Mouse (Mus musculus) MEL (cell line): ENCODE data around the gene Mad2l1bp. TPM values are rescaled to one million over a fixed set of nuclear protein-coding genes. Genes with fewer than 3 reads are reported as not detected.

Experiments
- DNase-seq: peaks from one replicate; pipeline ENCODE4 v3.0.0; 2011; ENCODE audit warnings: low read depth, low spot score
- H3K27ac ChIP-seq: 2 replicates; pipeline ENCODE4 v1.5.1; 2012; ENCODE audit warnings: low read depth, mild to moderate bottlenecking, control low read depth, low read length, moderate library complexity; ENCODE audit not compliant: control insufficient read depth
- H3K27me3 ChIP-seq, 2 experiments: fragments of 150-350 bp in 1 of 2; sonication (generic) in 1 of 2; 2 replicates each; pipeline ENCODE4 v1.6.1; 2012; ENCODE audit warnings: low read length in 2 of 2, mild to moderate bottlenecking in 2 of 2, improper control_type of control experiment in 1 of 2, moderate library complexity in 1 of 2; ENCODE audit not compliant: insufficient read depth in 2 of 2, control insufficient read depth in 1 of 2
- H3K36me3 ChIP-seq, 2 experiments: 2 replicates each; pipeline ENCODE4 v1.6.1; 2012 to 2014; ENCODE audit warnings: low read length in 2 of 2, improper control_type of control experiment in 1 of 2, inconsistent platforms in 1 of 2, mild to moderate bottlenecking in 1 of 2; ENCODE audit not compliant: insufficient read depth in 2 of 2, control insufficient read depth in 1 of 2
- H3K4me1 ChIP-seq, 2 experiments: fragments of 150-350 bp in 1 of 2; sonication (generic) in 1 of 2; 2 replicates each; pipeline ENCODE4 v1.6.1; 2012; ENCODE audit warnings: low read length in 2 of 2, improper control_type of control experiment in 1 of 2, mild to moderate bottlenecking in 1 of 2; ENCODE audit not compliant: insufficient read depth in 2 of 2, control insufficient read depth in 1 of 2
- H3K4me3 ChIP-seq, 2 experiments: fragments of 150-350 bp in 1 of 2; sonication (generic) in 1 of 2; 2 replicates each; pipeline ENCODE4 v1.5.1; 2012; ENCODE audit warnings: low read depth in 2 of 2, low read length in 2 of 2, mild to moderate bottlenecking in 2 of 2, moderate library complexity in 2 of 2, control low read depth in 1 of 2, improper control_type of control experiment in 1 of 2; ENCODE audit not compliant: control insufficient read depth in 1 of 2, insufficient read depth in 1 of 2
- H3K79me2 ChIP-seq: 2 replicates; pipeline ENCODE4 v1.6.1; 2012; ENCODE audit warnings: mild to moderate bottlenecking, low read length, moderate library complexity; ENCODE audit not compliant: control insufficient read depth, poor library complexity, insufficient read depth
- H3K9ac ChIP-seq: 2 replicates; pipeline ENCODE4 v1.6.1; 2012; ENCODE audit warnings: low read depth, mild to moderate bottlenecking, control low read depth, low read length, moderate library complexity; ENCODE audit not compliant: control insufficient read depth, poor library complexity, severe bottlenecking
- H3K9me3 ChIP-seq: fragments of 150-350 bp; sonication (generic); replicated peaks from 2 replicates; pipeline ENCODE4 v1.6.1; 2012; ENCODE audit warnings: mild to moderate bottlenecking, low read length, improper control_type of control experiment, moderate library complexity; ENCODE audit not compliant: insufficient read depth
- CHD1 ChIP-seq: IDR thresholded peaks from 2 replicates; pipeline ENCODE4 v1.6.1; 2012; ENCODE audit warnings: low read depth, mild to moderate bottlenecking, inconsistent platforms, low read length, improper control_type of control experiment
- CTCF ChIP-seq, 3 experiments: IDR thresholded peaks in 2 of 3; conservative IDR thresholded peaks in 1 of 3; 2 replicates each; pipeline ENCODE4 v1.5.1; 2011 to 2012; ENCODE audit warnings: low read length in 3 of 3, low read depth in 2 of 3, mild to moderate bottlenecking in 2 of 3, improper control_type of control experiment in 1 of 3, inconsistent platforms in 1 of 3, mixed read lengths in 1 of 3, moderate library complexity in 1 of 3; ENCODE audit not compliant: control insufficient read depth in 1 of 3, insufficient read depth in 1 of 3, poor library complexity in 1 of 3, severe bottlenecking in 1 of 3
- E2F4 ChIP-seq: IDR thresholded peaks from 2 replicates; pipeline ENCODE4 v1.6.1; 2011; ENCODE audit warnings: low read depth, low read length, improper control_type of control experiment, borderline replicate concordance
- HCFC1 ChIP-seq: IDR thresholded peaks from 2 replicates; pipeline ENCODE4 v1.6.1; 2012; ENCODE audit warnings: low read depth, mild to moderate bottlenecking, inconsistent platforms, low read length, improper control_type of control experiment, moderate library complexity
- MYB ChIP-seq: IDR thresholded peaks from 2 replicates; pipeline ENCODE4 v1.6.1; 2011; ENCODE audit warnings: mild to moderate bottlenecking, low read depth, low read length, improper control_type of control experiment
- MYC ChIP-seq: IDR thresholded peaks from 2 replicates; pipeline ENCODE4 v1.6.1; 2011; ENCODE audit warnings: low read depth, mild to moderate bottlenecking, low read length, improper control_type of control experiment, moderate library complexity
- POLR2A ChIP-seq, 2 experiments: IDR thresholded peaks; 2 replicates each; pipeline ENCODE4 v1.6.1; 2011 to 2012; ENCODE audit warnings: low read length in 2 of 2, mild to moderate bottlenecking in 2 of 2, control low read depth in 1 of 2, improper control_type of control experiment in 1 of 2, low read depth in 1 of 2, moderate library complexity in 1 of 2; ENCODE audit not compliant: control insufficient read depth in 1 of 2, insufficient read depth in 1 of 2, poor library complexity in 1 of 2
- POLR2AphosphoS2 ChIP-seq: IDR thresholded peaks from 2 replicates; pipeline ENCODE4 v1.6.1; 2011; ENCODE audit warnings: low read length, improper control_type of control experiment
- RAD21 ChIP-seq: IDR thresholded peaks from 2 replicates; pipeline ENCODE4 v1.6.1; 2011; ENCODE audit warnings: mild to moderate bottlenecking, low read depth, low read length, improper control_type of control experiment
- SMC3 ChIP-seq: IDR thresholded peaks from 2 replicates; pipeline ENCODE4 v1.6.1; 2011; ENCODE audit warnings: low read depth, low read length, improper control_type of control experiment
- TAL1 ChIP-seq: IDR thresholded peaks from 2 replicates; pipeline ENCODE4 v1.6.1; 2012; ENCODE audit warnings: mild to moderate bottlenecking, inconsistent platforms, low read length, moderate library complexity, mixed read lengths
- TBP ChIP-seq: IDR thresholded peaks from 2 replicates; pipeline ENCODE4 v1.8.0; 2011; ENCODE audit warnings: low read depth, low read length, improper control_type of control experiment
- TCF12 ChIP-seq: IDR thresholded peaks from 2 replicates; pipeline ENCODE4 v1.6.1; 2014; ENCODE audit warnings: low read depth, mild to moderate bottlenecking, inconsistent platforms, low read length, improper control_type of control experiment, moderate library complexity
- ZKSCAN1 ChIP-seq: IDR thresholded peaks from 2 replicates; pipeline ENCODE4 v1.6.1; 2012; ENCODE audit warnings: low read depth, mild to moderate bottlenecking, inconsistent platforms, low read length, improper control_type of control experiment, moderate library complexity
- polyA plus RNA-seq, 2 experiments: library from polyadenylated mRNA; stranded (reverse) in 1 of 2; unstranded in 1 of 2; fragments of >175 nt in 1 of 2; fragments of >200 nt in 1 of 2; gene quantifications; 2 replicates each; pipeline versions ENCODE4 v1.2.1 to v1.2.4; 2012; ENCODE audit warnings: low replicate concordance in 2 of 2, low read depth in 1 of 2; ENCODE audit not compliant: insufficient read length in 2 of 2, insufficient read depth in 1 of 2, missing spikeins in 1 of 2
- total RNA-seq: library from RNA; depleted of rRNA; stranded (reverse); fragments of 300-350 nt; gene quantifications from 2 replicates; pipeline ENCODE4 v1.2.3, GENCODE M21; 2012

Gene Mad2l1bp
- total and polyA plus RNA-seq, 3 experiments = 14.1 to 23.1 TPM; not detected in 1

- peaks cover 0 to 17% of the 10 kb centered on the region in 2 experiments for H3K36me3 ChIP-seq
Measured at GRCm38 (mm10) chr17:46167014-46167413, 13.7 kb upstream of the Mad2l1bp start.

GRCm38 (mm10) chr17:46166270-46166669, 12.9 kb upstream of the Mad2l1bp start:
- peaks cover 0 to 19% of the 10 kb centered on the region in 2 experiments for H3K36me3 ChIP-seq
- no peak overlapping the region for H3K9ac ChIP-seq

More at GRCm38 (mm10) chr17:46167014-46167413, 13.7 kb upstream of the Mad2l1bp start:
- H3K27me3 ChIP-seq = no peaks in the 10 kb centered on the region
- no peaks in the 10 kb centered on the region for H3K9me3 ChIP-seq
- H3K4me1 ChIP-seq = peaks cover 13 to 24% of the 10 kb centered on the region in 2 experiments; a peak in 3 of 4 replicates
- H3K79me2 ChIP-seq = peaks cover 3% of the 10 kb centered on the region; the same call in 1 of the 2 replicates
- H3K9ac ChIP-seq = no peak overlapping the region
- no peak for DNase-seq
- no peak overlapping the region for H3K4me3 ChIP-seq
- no peak overlapping the region for H3K27ac ChIP-seq
- no peak for TF ChIP-seq TAL1
- TF ChIP-seq CTCF (IDR thresholded peaks at IDR 0.05 in 2 of 3, conservative IDR thresholded peaks at IDR 0.05 in 1 of 3; ENCODE audit: control insufficient read depth in 1 of 3, insufficient read depth in 1 of 3, low read depth in 2 of 3, low read length in 3 of 3, poor library complexity in 1 of 3, severe bottlenecking in 1 of 3) = peak in 2 of 3 experiments; percentile 37 to 46; a peak in 4 of 6 replicates
- no peak for TF ChIP-seq MYB
- TF ChIP-seq RAD21 = peak; percentile 26
- peak; percentile 52 for TF ChIP-seq SMC3

DNA sequence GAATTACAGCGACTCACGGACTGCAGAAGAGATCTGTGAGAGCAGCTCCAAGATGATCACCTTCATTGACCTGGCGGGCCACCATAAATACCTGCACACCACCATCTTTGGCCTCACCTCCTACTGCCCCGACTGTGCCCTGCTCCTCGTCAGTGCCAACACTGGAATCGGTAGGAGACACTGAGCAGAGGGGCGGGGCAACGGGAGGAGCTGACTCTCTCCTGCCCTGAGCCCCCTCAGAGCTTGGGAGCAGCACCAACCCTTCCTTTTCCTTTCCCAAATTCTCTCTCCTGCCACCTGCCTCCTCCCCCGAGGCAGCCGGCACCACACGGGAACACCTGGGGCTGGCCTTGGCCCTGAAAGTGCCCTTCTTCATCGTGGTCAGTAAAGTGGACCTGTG, 12.1 kb upstream of the Mad2l1bp start:
- DNase-seq = no peak
- peaks cover 0 to 19% of the 10 kb centered on the region in 2 experiments; a peak in 3 of 4 replicates for H3K36me3 ChIP-seq
- peaks cover 9% of the 10 kb centered on the region for H3K79me2 ChIP-seq
- H3K27ac ChIP-seq = no peak overlapping the region
- H3K4me1 ChIP-seq = peaks cover 16 to 27% of the 10 kb centered on the region in 2 experiments; a peak in 3 of 4 replicates
- TF ChIP-seq CHD1 (no peak), POLR2A (IDR thresholded peaks at IDR 0.05; ENCODE audit: control insufficient read depth in 1 of 2, insufficient read depth in 1 of 2, low read depth in 1 of 2, low read length in 2 of 2, poor library complexity in 1 of 2) (no peak), POLR2AphosphoS2 (no peak), HCFC1 (no peak), MYC (no peak), TCF12 (no peak), E2F4 (no peak), ZKSCAN1 (no peak)
- no peaks in the 10 kb centered on the region for H3K27me3 ChIP-seq
- no peaks in the 10 kb centered on the region for H3K9me3 ChIP-seq
- H3K9ac ChIP-seq = no peak overlapping the region
- H3K4me3 ChIP-seq = no peak overlapping the region

More at GRCm38 (mm10) chr17:46166270-46166669, 12.9 kb upstream of the Mad2l1bp start:
- TF ChIP-seq TBP = no peak
- Histone ChIP-seq H3K79me2 (peaks cover 7% of the 10 kb centered on the region), H3K27ac (no peak overlapping the region), H3K4me1 (peaks cover 16 to 27% of the 10 kb centered on the region in 2 experiments; a peak in 3 of 4 replicates), H3K9me3 (no peaks in the 10 kb centered on the region), H3K27me3 (no peaks in the 10 kb centered on the region), H3K4me3 (no peak overlapping the region)
- no peak for DNase-seq
